Mouse (Mus musculus): Measurements from ENCODE around the gene Psat1.

Psat1 gene

GRCm38 (mm10) chr19:15947237-15947636 is at the start of gene Psat1:
Gene Psat1 (minus strand): TSS chr19:15947337.
- no peak for DNase-seq

GRCm38 (mm10) chr19:15990102-15990501 is 43.0 kb upstream of the Psat1 start:
- DNase-seq, result no peak

- no peak for DNase-seq
These were observed 38.1 kb upstream of the Psat1 start for GRCm38 (mm10) chr19:15985172-15985713.

- peak; percentile 90 for DNase-seq
These were observed 37.5 kb upstream of the Psat1 start, which contains the start of gene Cep78 for GRCm38 (mm10) chr19:15984449-15985171. Gene Cep78 (minus strand): TSS chr19:15984989.

GRCm38 (mm10) chr19:15983739-15984344 is 36.7 kb upstream of the Psat1 start:
- no peak for DNase-seq

- DNase-seq, result no peak
These were observed 36.0 kb upstream of the Psat1 start for GRCm38 (mm10) chr19:15982926-15983738.

GRCm38 (mm10) chr19:15981861-15982260 is 34.7 kb upstream of the Psat1 start:
- peak; percentile 75 for DNase-seq

- DNase-seq, result no peak
These were observed 26.2 kb upstream of the Psat1 start for GRCm38 (mm10) chr19:15973365-15973764.

- peak; percentile 69 for DNase-seq
These were observed 17.9 kb upstream of the Psat1 start for GRCm38 (mm10) chr19:15965082-15965481.

GRCm38 (mm10) chr19:15964533-15964932 is 17.4 kb upstream of the Psat1 start:
- DNase-seq, result no peak

- DNase-seq, result no peak
These were observed 16.0 kb upstream of the Psat1 start for GRCm38 (mm10) chr19:15963011-15963695.

GRCm38 (mm10) chr19:15962313-15962712 is 15.2 kb upstream of the Psat1 start:
- DNase-seq, result no peak

- peak; percentile 24 for DNase-seq
These were observed 3.1 kb upstream of the Psat1 start for GRCm38 (mm10) chr19:15950225-15950624.

GRCm38 (mm10) chr19:15948867-15949266 is 1.7 kb upstream of the Psat1 start:
- DNase-seq, result no peak

GRCm38 (mm10) chr19:15948426-15948825 is 1.3 kb upstream of the Psat1 start:
- DNase-seq, result peak; percentile 73

- DNase-seq, result peak; percentile 16
These were observed 474 bp downstream of the Psat1 start for GRCm38 (mm10) chr19:15946663-15947062.

- DNase-seq, result no peak
These were observed 4.1 kb downstream of the Psat1 start for GRCm38 (mm10) chr19:15943117-15943423.

- DNase-seq, result no peak
These were observed 4.6 kb downstream of the Psat1 start for GRCm38 (mm10) chr19:15942421-15943116.

- DNase-seq, result peak; percentile 64
These were observed 5.7 kb downstream of the Psat1 start for GRCm38 (mm10) chr19:15941399-15941798.

- peak; percentile 84 for DNase-seq
These were observed 21.5 kb downstream of the Psat1 start for GRCm38 (mm10) chr19:15925719-15926045.

- DNase-seq, result peak; percentile 90
These were observed 22.0 kb downstream of the Psat1 start for GRCm38 (mm10) chr19:15924866-15925718.
